Mouse (Mus musculus) intestine, embryonic 16.5 days (tissue): Measurements from ENCODE around the gene Gm10320. TPM values are rescaled to one million over a fixed set of nuclear protein-coding genes. Genes with fewer than 3 reads are reported as not detected.

Source experiments
- ATAC-seq: fragments of 200-750 bp; cut with Nextera tagmentation; 2 replicates; pipeline ENCODE4 v1.8.0; 2017; ENCODE audit warnings: moderate TSS enrichment, moderate library complexity
- H3K27ac ChIP-seq: fragments of 300-500 bp; sonication (generic); 2 replicates; pipeline ENCODE4 v1.5.1; 2014; ENCODE audit warnings: mild to moderate bottlenecking, low read length
- H3K27me3 ChIP-seq: fragments of 300-500 bp; sonication (generic); replicated peaks from 2 replicates; pipeline ENCODE4 v1.6.1; 2014; ENCODE audit warnings: low read length, control low read depth, mixed read lengths; ENCODE audit not compliant: control insufficient read depth, insufficient read depth
- H3K36me3 ChIP-seq: fragments of 300-500 bp; sonication (generic); 2 replicates; pipeline ENCODE4 v1.6.1; 2014; ENCODE audit warnings: low read length, control low read depth; ENCODE audit not compliant: control insufficient read depth, insufficient read depth
- H3K4me1 ChIP-seq: fragments of 300-500 bp; sonication (generic); 2 replicates; pipeline ENCODE4 v1.6.1; 2014; ENCODE audit warnings: low read length, control low read depth, mixed read lengths; ENCODE audit not compliant: control insufficient read depth, insufficient read depth
- H3K4me2 ChIP-seq: fragments of 300-500 bp; sonication (generic); 2 replicates; pipeline ENCODE4 v1.6.1; 2014; ENCODE audit warnings: low read depth, low read length, control low read depth
- H3K4me3 ChIP-seq: fragments of 300-500 bp; sonication (generic); 2 replicates; pipeline ENCODE4 v1.5.1; 2014; ENCODE audit warnings: mild to moderate bottlenecking, low read length
- H3K9ac ChIP-seq: fragments of 300-500 bp; sonication (generic); 2 replicates; pipeline ENCODE4 v1.6.1; 2014; ENCODE audit warnings: low read depth, low read length
- H3K9me3 ChIP-seq: fragments of 300-500 bp; sonication (generic); 2 replicates; pipeline ENCODE4 v1.6.1; 2016; ENCODE audit warnings: low read length, control low read depth; ENCODE audit not compliant: control insufficient read depth
- WGBS: fragments of 180-500 bp; shearing (Covaris S2); extraction: QIAGEN DNeasy Blood & Tissue Kit; methylation state at CpG from one replicate; pipeline ENCODE4 v1.1.7; 2014; 5-methylcytosine and 5-hydroxymethylcytosine counted together
- polyA plus RNA-seq: library from polyadenylated mRNA; unstranded; fragments of >200 nt; fragmentation: Nextera tagmentation; extraction: Ambion mirVana; gene quantifications from 2 replicates; pipeline ENCODE4 v1.2.1, GENCODE M21; 2015

The Gm10320 gene
- polyA plus RNA-seq, 1 experiment from 2014 or later = 2.5 TPM

DNA sequence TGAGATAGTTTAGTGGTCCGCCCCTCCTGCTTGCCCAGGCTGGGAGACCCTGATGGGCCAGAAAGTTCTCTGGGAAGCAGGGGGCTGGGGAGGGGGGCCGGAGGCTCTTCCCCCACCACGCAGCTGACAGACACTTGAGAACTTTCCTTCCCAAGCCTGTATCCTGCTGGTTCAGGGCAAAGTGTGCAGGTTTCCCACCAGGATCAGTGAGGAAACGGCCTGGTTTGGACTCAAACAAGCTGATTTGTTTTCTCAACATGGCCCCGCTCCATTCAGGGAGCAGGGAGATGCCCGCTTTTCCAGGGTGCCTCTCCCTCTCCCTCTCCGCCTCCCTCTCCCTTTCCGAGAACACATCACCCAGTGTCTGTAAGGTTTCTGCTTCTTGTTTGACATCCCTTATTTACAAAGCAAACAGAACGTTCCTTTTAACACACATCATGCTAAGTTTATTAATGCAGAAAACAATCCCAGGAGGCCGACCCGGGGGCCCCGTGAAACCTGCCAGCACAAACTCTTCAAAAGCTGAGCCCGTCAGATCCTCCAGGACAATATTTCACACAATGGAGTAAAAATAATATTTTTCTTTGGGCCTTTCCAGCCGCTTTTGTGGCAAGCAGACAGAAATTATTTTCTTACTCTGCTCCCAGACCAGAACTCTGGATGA lies 15.5 kb downstream of the Gm10320 start:
- 37% methylated on average over 14 of the region's 14 CpGs for WGBS
- no peak for ATAC-seq
- H3K9ac ChIP-seq = no peak overlapping the region

DNA sequence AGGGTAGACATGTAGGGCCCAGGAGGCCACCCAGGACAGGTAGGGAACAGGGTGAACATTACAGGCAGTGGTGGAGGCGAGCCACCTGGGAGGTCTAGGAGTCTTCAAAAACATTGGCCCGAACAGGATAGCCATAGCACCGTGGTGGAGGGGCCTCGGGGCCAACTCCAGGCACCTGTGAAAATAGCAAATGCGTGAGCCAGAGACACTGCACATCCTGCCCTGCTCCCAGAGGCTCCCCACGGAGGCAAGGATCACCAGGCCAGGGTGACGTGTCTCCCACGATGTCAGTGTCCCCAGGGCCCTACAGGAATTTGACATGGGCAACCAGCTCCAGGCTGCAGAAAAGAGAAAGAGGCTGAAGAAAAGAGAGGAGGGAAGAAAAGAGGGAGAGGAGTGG lies 16.1 kb downstream of the Gm10320 start:
- no peaks in the 10 kb centered on the region for H3K27me3 ChIP-seq
- 53% methylated on average over 8 of the region's 8 CpGs for WGBS
- H3K4me3 ChIP-seq = no peak overlapping the region
- peaks cover 3% of the 10 kb centered on the region; the same call in 1 of the 2 replicates for H3K4me1 ChIP-seq
- no peaks in the 10 kb centered on the region for H3K36me3 ChIP-seq
- no peak overlapping the region for H3K27ac ChIP-seq
- no peak overlapping the region for H3K9ac ChIP-seq
- no peaks in the 10 kb centered on the region for H3K9me3 ChIP-seq
- ATAC-seq = no peak
- no peak overlapping the region for H3K4me2 ChIP-seq

More for the DNA sequence above, 15.5 kb downstream of the Gm10320 start:
- Histone ChIP-seq H3K27ac (no peak overlapping the region), H3K4me2 (no peak overlapping the region), H3K4me3 (no peak overlapping the region), H3K9me3 (no peaks in the 10 kb centered on the region), H3K4me1 (peaks cover 3% of the 10 kb centered on the region; the same call in 1 of the 2 replicates), H3K27me3 (no peaks in the 10 kb centered on the region), H3K36me3 (no peaks in the 10 kb centered on the region)

DNA sequence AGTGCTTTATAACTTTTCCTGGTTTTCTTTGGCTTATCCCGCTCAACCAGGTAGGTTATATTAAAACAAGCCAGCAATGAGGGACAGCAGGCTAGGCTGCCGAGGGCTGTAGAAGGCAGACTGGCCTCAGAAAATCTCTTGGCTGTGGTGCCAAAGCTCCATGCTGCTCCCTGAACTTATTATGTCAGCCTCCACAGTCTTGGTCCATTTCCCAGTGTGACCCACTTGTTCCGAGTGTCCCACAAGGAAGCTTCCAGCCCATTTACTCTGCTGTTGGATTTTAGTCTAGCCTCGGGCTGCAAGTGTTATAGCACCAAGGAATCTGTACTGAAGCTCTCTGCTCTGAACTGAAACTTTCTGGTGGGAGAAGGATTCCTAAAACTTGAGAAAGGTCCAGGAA lies 18.8 kb downstream of the Gm10320 start:
- Histone ChIP-seq H3K36me3 (no peaks in the 10 kb centered on the region), H3K4me2 (no peak overlapping the region), H3K27me3 (no peaks in the 10 kb centered on the region), H3K4me1 (peaks cover 3% of the 10 kb centered on the region; the same call in 1 of the 2 replicates), H3K9me3 (no peaks in the 10 kb centered on the region), H3K27ac (no peak overlapping the region), H3K4me3 (no peak overlapping the region), H3K9ac (no peak overlapping the region)
- no peak for ATAC-seq
- 81% methylated on average over 4 of the region's 4 CpGs for WGBS

DNA sequence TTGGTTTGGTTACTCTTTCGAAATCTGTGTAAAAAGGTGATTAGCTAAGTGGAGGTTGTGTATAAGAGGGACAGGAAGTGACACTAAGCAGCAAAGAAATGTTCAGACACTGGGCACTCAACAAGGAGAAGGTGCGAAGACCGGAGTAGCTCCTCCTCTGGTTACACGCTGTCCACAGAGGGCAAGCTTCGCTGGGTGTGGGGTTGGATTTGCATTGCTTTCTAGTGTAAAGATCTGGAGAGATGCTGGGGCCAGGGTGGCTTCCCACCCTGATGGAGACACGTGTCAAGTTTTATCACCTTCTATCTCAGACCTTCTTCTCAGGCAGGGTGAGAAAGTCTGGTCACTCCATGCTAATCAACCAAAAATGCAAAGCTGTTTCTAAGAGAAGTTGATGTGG lies 20.0 kb downstream of the Gm10320 start:
- no peaks in the 10 kb centered on the region for H3K36me3 ChIP-seq
- no peaks in the 10 kb centered on the region for H3K9me3 ChIP-seq
- H3K9ac ChIP-seq = no peak overlapping the region
- H3K27ac ChIP-seq = no peak overlapping the region
- H3K27me3 ChIP-seq = no peaks in the 10 kb centered on the region
- WGBS = 69% methylated on average over 6 of the region's 6 CpGs
- H3K4me2 ChIP-seq = no peak overlapping the region
- no peak for ATAC-seq
- H3K4me3 ChIP-seq = no peak overlapping the region
- peaks cover 3% of the 10 kb centered on the region; the same call in 1 of the 2 replicates for H3K4me1 ChIP-seq

DNA sequence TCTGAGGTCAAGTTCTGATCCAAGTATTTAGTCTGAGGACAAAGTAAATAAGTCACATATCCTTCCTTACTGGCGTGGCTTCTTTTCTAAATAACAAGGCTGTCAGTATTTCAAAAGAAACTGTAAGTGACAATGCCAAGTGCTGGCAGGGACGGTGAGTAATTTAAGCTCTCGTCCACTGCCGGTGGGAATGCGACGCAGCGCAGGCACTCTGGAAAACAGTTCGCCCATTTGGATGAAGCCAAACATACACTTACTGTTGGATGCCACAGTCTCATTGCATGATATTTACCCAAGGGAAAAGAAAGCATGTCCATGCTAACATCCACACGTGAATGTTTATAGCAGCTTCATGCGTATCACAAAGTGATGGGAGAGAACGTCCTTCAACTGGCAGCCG lies 21.5 kb downstream of the Gm10320 start:
- no peak overlapping the region for H3K4me3 ChIP-seq
- no peaks in the 10 kb centered on the region for H3K9me3 ChIP-seq
- no peaks in the 10 kb centered on the region for H3K36me3 ChIP-seq
- H3K4me2 ChIP-seq = no peak overlapping the region
- H3K27ac ChIP-seq = no peak overlapping the region
- WGBS = 43% methylated on average over 12 of the region's 12 CpGs
- no peak for ATAC-seq
- no peak overlapping the region for H3K9ac ChIP-seq
- H3K27me3 ChIP-seq = no peaks in the 10 kb centered on the region
- no peaks in the 10 kb centered on the region for H3K4me1 ChIP-seq

DNA sequence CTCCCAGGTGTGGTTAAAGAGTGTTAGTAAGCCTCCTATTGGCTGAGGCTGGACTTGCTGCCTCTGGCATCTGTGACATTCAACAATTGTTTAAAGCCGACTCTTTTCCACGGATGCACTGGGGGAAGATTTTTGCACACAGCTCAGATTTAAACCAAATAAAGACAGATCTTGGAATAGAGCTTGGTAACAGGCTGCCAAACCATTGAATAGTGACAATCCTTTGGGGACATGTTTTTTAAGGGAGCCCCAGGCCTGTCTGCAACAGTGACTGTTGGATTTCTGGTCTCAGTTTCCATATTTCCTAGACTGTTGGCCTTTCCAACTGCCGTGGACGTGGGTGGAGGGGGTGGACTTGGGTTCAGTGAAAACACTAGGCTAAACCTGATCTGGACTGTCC lies 21.9 kb downstream of the Gm10320 start:
- no peak overlapping the region for H3K9ac ChIP-seq
- ATAC-seq = no peak

DNA sequence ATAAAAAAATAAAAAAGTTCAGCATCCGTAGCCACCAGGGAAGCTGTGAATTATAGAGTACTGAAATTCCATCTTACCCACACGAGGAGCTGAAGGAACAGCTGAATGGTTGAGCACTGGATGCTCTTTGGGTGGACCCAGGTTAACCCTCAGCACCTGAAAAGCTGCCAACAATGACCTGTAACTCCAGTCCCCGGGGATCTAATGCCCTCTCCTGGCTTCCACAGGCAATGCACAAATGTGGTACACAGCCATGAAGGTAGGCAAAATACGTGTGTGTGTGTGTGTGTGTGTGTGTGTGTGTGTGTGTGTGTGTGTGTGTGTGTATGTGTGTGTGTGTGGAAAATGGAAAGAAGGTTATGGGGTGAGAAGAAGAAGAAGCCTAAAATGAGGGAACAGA lies 30.3 kb downstream of the Gm10320 start:
- ATAC-seq = no peak
- WGBS = 74% methylated on average over 4 of the region's 4 CpGs

More for the DNA sequence above, 21.9 kb downstream of the Gm10320 start:
- WGBS = 52% methylated on average over 4 of the region's 4 CpGs
- no peak overlapping the region for H3K4me2 ChIP-seq
- no peaks in the 10 kb centered on the region for H3K4me1 ChIP-seq
- no peaks in the 10 kb centered on the region for H3K36me3 ChIP-seq
- no peak overlapping the region for H3K4me3 ChIP-seq
- no peaks in the 10 kb centered on the region for H3K27me3 ChIP-seq
- no peak overlapping the region for H3K27ac ChIP-seq
- H3K9me3 ChIP-seq = no peaks in the 10 kb centered on the region

DNA sequence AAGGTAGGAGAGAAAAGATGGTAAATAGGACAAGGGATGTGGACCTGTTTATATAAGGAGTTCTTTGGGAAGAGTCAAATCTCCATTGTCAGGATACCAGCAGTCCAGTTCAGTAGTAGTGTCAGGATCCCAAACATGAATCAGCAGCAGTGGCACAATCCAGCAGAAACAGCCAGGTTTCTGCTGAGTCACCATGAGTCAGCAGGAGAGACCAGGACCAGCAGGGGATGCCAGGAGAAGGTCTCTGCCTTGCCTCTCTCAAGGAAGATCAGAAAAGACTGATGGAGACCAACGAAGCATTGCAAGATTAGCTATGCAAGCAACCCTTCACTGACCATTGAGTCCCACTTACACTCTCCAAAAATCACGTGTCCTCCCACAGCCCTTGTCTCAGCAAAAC lies 35.4 kb downstream of the Gm10320 start:
- H3K9me3 ChIP-seq = peaks cover 6% of the 10 kb centered on the region; the same call in 1 of the 2 replicates
- H3K27me3 ChIP-seq = no peaks in the 10 kb centered on the region
- ATAC-seq = no peak
- H3K27ac ChIP-seq = no peak overlapping the region
- H3K9ac ChIP-seq = no peak overlapping the region
- H3K36me3 ChIP-seq = no peaks in the 10 kb centered on the region
- 75% methylated on average over 2 of the region's 2 CpGs for WGBS
- H3K4me1 ChIP-seq = no peaks in the 10 kb centered on the region
- no peak overlapping the region for H3K4me3 ChIP-seq
- no peak overlapping the region for H3K4me2 ChIP-seq

More for the DNA sequence above, 30.3 kb downstream of the Gm10320 start:
- H3K9me3 ChIP-seq = no peaks in the 10 kb centered on the region
- H3K9ac ChIP-seq = no peak overlapping the region
- no peaks in the 10 kb centered on the region for H3K27me3 ChIP-seq
- no peak overlapping the region for H3K4me2 ChIP-seq
- H3K27ac ChIP-seq = no peak overlapping the region
- no peak overlapping the region for H3K4me3 ChIP-seq
- H3K36me3 ChIP-seq = no peaks in the 10 kb centered on the region
- no peaks in the 10 kb centered on the region for H3K4me1 ChIP-seq

DNA sequence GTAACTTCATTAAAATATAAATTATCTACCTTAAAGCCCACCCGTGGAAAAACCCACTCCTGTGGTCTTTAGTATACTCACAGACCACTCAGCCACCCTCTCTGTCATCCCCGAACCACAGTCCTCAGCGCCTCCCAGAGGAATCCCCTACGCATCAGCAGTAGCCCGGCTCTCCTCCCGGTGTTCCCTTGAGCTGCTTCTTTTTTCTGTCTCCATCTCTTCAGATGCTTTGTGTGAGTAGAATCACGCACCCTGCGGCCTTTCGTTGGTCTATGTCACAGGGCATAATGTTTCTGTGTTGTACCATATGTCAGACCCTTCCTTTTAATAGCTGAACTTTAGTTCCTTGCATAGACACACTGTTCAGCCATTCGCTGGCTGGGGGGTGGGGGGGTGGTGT lies 36.2 kb downstream of the Gm10320 start:
- no peak for ATAC-seq
- H3K9me3 ChIP-seq = peaks cover 6% of the 10 kb centered on the region; the same call in 1 of the 2 replicates
- H3K4me2 ChIP-seq = no peak overlapping the region
- no peak overlapping the region for H3K27ac ChIP-seq
- no peak overlapping the region for H3K9ac ChIP-seq
- H3K4me3 ChIP-seq = no peak overlapping the region
- no peaks in the 10 kb centered on the region for H3K4me1 ChIP-seq
- 89% methylated on average over 10 of the region's 10 CpGs for WGBS
- no peaks in the 10 kb centered on the region for H3K36me3 ChIP-seq
- H3K27me3 ChIP-seq = no peaks in the 10 kb centered on the region
